ENCODE assay signal across 11 mouse cellular contexts in genomic region chr6:51824136-51824830, GRCm38 (mm10).
A peak's percentile ranks its signal among the peaks of the same experiment; 100 is the strongest.
DNase-seq lines count a peak whose midpoint lies in the region.
"Had no signal": no experiment of that assay in that cellular context is flagged by ENCODE, and none has a peak within 500 bp of the region (broad histone marks: within the 10 kb centered on the region; RNA-seq: fewer than 3 reads in every experiment).

No protein-coding gene starts in this region.

- DNase-seq in embryo, embryonic 10 days (ENCODE audit: low spot score), result peak; percentile 17
- no peak for DNase-seq in embryo, embryonic 9.5 days (ENCODE audit: extremely low spot score)
- peak; percentile 28 to 60 for DNase-seq in kidney, postnatal 4 days
- no peak for DNase-seq in kidney, adult 8-10 months
- peak; percentile 2 for DNase-seq in ovary, adult 18-20 months (ENCODE audit: low spot score)
- DNase-seq in ovary, postnatal 36 days (ENCODE audit: low spot score), result no peak
- DNase-seq in layer of hippocampus, postnatal 10 days (ENCODE audit: low spot score in 2 of 2), result no peak
- DNase-seq in cerebellum, postnatal 36 days, result no peak
- DNase-seq: cerebellum, adult 8-10 months; heart, postnatal 14 days; thymus, postnatal 4 days had no signal

Comparison
In these comparisons a context has a peak if more than half of its experiments do, and no peak if none do; other contexts are left out.
1. DNase-seq: peak in embryo, embryonic 10 days (single experiment), kidney, postnatal 4 days (2 of 2) and ovary, adult 18-20 months (single experiment); none in embryo, embryonic 9.5 days (single experiment), kidney, adult 8-10 months (0 of 2), ovary, postnatal 36 days (single experiment), layer of hippocampus, postnatal 10 days (0 of 2) and cerebellum, postnatal 36 days (0 of 2).